ENCODE assay signal across 22 mouse cellular contexts in the genomic region with DNA sequence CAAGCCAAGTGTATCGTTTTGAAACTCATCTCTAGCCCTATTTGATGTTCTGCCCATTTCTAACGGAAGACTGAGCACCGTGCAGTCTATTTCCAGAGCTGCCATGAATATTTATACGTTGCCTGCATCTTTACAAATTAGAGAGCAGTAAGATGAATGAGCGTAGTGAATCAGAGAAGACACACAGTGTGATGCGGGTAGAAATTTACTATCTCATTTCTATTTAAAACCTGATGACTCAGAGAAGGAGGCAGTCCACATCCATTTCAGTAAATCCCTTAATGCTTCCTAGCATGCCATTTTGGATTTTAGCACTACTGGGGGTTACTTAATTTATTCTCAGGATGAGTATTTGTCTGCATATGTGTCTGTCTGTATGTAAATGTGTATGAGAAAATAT.
DNase-seq lines count a peak whose midpoint lies in the region; ATAC-seq lines count a peak whose summit lies in the region.
"Had no signal": no experiment of that assay in that cellular context is flagged by ENCODE, and none has a peak within 500 bp of the region (broad histone marks: within the 10 kb centered on the region; RNA-seq: fewer than 3 reads in every experiment).

No protein-coding gene starts in this region.

- H3K36me3 ChIP-seq in hindbrain, embryonic 15.5 days = no peaks in the 10 kb centered on the region
- H3K36me3 ChIP-seq in neural tube, embryonic 12.5 days = no peaks in the 10 kb centered on the region
- no peaks in the 10 kb centered on the region for H3K36me3 ChIP-seq in heart, embryonic 10.5 days
- H3K36me3 ChIP-seq: embryonic facial prominence, embryonic 12.5 days; limb, embryonic 13.5 days; liver, embryonic 13.5 days; midbrain, embryonic 12.5 days had no signal

- no peak overlapping the region for H3K27ac ChIP-seq in hindbrain, embryonic 15.5 days (replicated peaks)
- no peak overlapping the region for H3K27ac ChIP-seq in neural tube, embryonic 12.5 days
- H3K27ac ChIP-seq in heart, embryonic 10.5 days = no peak overlapping the region
- H3K27ac ChIP-seq: embryonic facial prominence, embryonic 12.5 days; limb, embryonic 13.5 days; liver, embryonic 13.5 days; macrophage; midbrain, embryonic 12.5 days had no signal

- H3K9ac ChIP-seq in hindbrain, embryonic 15.5 days = no peak overlapping the region
- no peak overlapping the region for H3K9ac ChIP-seq in neural tube, embryonic 12.5 days
- H3K9ac ChIP-seq: embryonic facial prominence, embryonic 12.5 days; limb, embryonic 13.5 days; liver, embryonic 13.5 days; lung, embryonic 14.5 days; midbrain, embryonic 12.5 days had no signal

- peak; percentile 61; the same call in 1 of the 2 replicates for ATAC-seq in hindbrain, embryonic 15.5 days (ENCODE audit: low FRiP score, low read depth)
- ATAC-seq in neural tube, embryonic 12.5 days (ENCODE audit: low FRiP score, low read depth) = peak; percentile 81
- ATAC-seq: intestine, embryonic 16.5 days had no signal

- WGBS in hindbrain, embryonic 15.5 days = 50% methylated on average over 6 of the region's 6 CpGs
- WGBS in neural tube, embryonic 12.5 days = 53% methylated on average over 6 of the region's 6 CpGs
- WGBS in heart, embryonic 10.5 days = 84% methylated on average over 6 of the region's 6 CpGs

- no peaks in the 10 kb centered on the region for H3K27me3 ChIP-seq in hindbrain, embryonic 15.5 days
- no peaks in the 10 kb centered on the region for H3K27me3 ChIP-seq in neural tube, embryonic 12.5 days (replicated peaks)
- H3K27me3 ChIP-seq in heart, embryonic 10.5 days (ENCODE audit: insufficient read depth, poor library complexity, severe bottlenecking) = no peaks in the 10 kb centered on the region
- H3K27me3 ChIP-seq: embryonic facial prominence, embryonic 12.5 days; limb, embryonic 13.5 days; liver, embryonic 13.5 days; midbrain, embryonic 12.5 days had no signal

- DNase-seq in left cerebral cortex, adult 11 months (ENCODE audit: low spot score) = peak; percentile 4
- DNase-seq in left cerebral cortex, postnatal 36 days (ENCODE audit: low spot score in 2 of 2) = no peak
- peak; percentile 71 for DNase-seq in brain, adult 2 months (ENCODE audit: low read depth, low spot score)
- no peak for DNase-seq in ovary, postnatal 36 days (ENCODE audit: low spot score)
- no peak for DNase-seq in heart, embryonic 10.5 days (ENCODE audit: low spot score)
- DNase-seq in embryo, embryonic 11 days = no peak
- DNase-seq: adrenal gland, adult 2 months; B cell, adult 2 months; cerebellum, adult 9-11 months; heart, postnatal 4 days; kidney, postnatal 4 days; liver, embryonic 13.5 days; lung, embryonic 14.5 days; retina, postnatal 1 day; thymus, postnatal 14 days had no signal

- no peak overlapping the region for H3K4me2 ChIP-seq in hindbrain, embryonic 15.5 days
- no peak overlapping the region for H3K4me2 ChIP-seq in neural tube, embryonic 12.5 days (replicated peaks)
- H3K4me2 ChIP-seq: embryonic facial prominence, embryonic 12.5 days; limb, embryonic 13.5 days; liver, embryonic 13.5 days; lung, embryonic 14.5 days; midbrain, embryonic 12.5 days had no signal

- intact Hi-C loops in left cerebral cortex, postnatal 36 days (cut with DNase I) = no loop called here

- H3K4me1 ChIP-seq in hindbrain, embryonic 15.5 days (replicated peaks) = peaks cover 4% of the 10 kb centered on the region; the same call in 1 of the 2 replicates
- no peaks in the 10 kb centered on the region for H3K4me1 ChIP-seq in neural tube, embryonic 12.5 days
- H3K4me1 ChIP-seq in heart, embryonic 10.5 days = no peaks in the 10 kb centered on the region
- H3K4me1 ChIP-seq: embryonic facial prominence, embryonic 12.5 days; limb, embryonic 13.5 days; liver, embryonic 13.5 days had no signal

- H3K4me3 ChIP-seq in hindbrain, embryonic 15.5 days = no peak overlapping the region
- no peak overlapping the region for H3K4me3 ChIP-seq in neural tube, embryonic 12.5 days
- H3K4me3 ChIP-seq in heart, embryonic 10.5 days = no peak overlapping the region
- H3K4me3 ChIP-seq: embryonic facial prominence, embryonic 12.5 days; limb, embryonic 13.5 days; liver, embryonic 13.5 days; midbrain, embryonic 12.5 days had no signal

- no peaks in the 10 kb centered on the region for H3K9me3 ChIP-seq in hindbrain, embryonic 15.5 days
- no peaks in the 10 kb centered on the region for H3K9me3 ChIP-seq in neural tube, embryonic 12.5 days
- no peaks in the 10 kb centered on the region for H3K9me3 ChIP-seq in heart, embryonic 10.5 days
- H3K9me3 ChIP-seq: embryonic facial prominence, embryonic 12.5 days; limb, embryonic 13.5 days; liver, embryonic 13.5 days; midbrain, embryonic 12.5 days had no signal

Comparison
In these comparisons a context has a peak if more than half of its experiments do, and no peak if none do; other contexts are left out.
1. DNase-seq: peak in left cerebral cortex, adult 11 months (single experiment) and brain, adult 2 months (single experiment); none in left cerebral cortex, postnatal 36 days (0 of 2), ovary, postnatal 36 days (single experiment), heart, embryonic 10.5 days (single experiment) and embryo, embryonic 11 days (single experiment).